Mouse (Mus musculus) bone marrow macrophage, adult 2 months (primary cell): ENCODE results near the gene Fkbp1b. TPM values are rescaled to one million over a fixed set of nuclear protein-coding genes. Genes with fewer than 3 reads are reported as not detected.
"Not testable (repeated sequence)": the region's sequence is repeated elsewhere in the genome, so short reads cannot be mapped to it uniquely, and the experiment has no call there.

Experiments
- H3K27ac ChIP-seq: 2 replicates; pipeline ENCODE4 v1.5.1; 2012; ENCODE audit warnings: low read depth, low read length; ENCODE audit not compliant: insufficient read depth
- H3K4me1 ChIP-seq: 2 replicates; pipeline ENCODE4 v1.6.1; 2012; ENCODE audit warnings: low read length; ENCODE audit not compliant: control insufficient read depth, insufficient read depth
- H3K4me3 ChIP-seq: 2 replicates; pipeline ENCODE4 v1.5.1; 2012; ENCODE audit warnings: mild to moderate bottlenecking, low read length, moderate library complexity; ENCODE audit not compliant: insufficient read depth
- CTCF ChIP-seq: IDR thresholded peaks from 2 replicates; pipeline ENCODE4 v1.5.1; 2012; ENCODE audit warnings: low read depth, mild to moderate bottlenecking, low read length, moderate library complexity
- POLR2A ChIP-seq: IDR thresholded peaks from 2 replicates; pipeline ENCODE4 v1.6.1; 2012; ENCODE audit warnings: mild to moderate bottlenecking, low read depth, low read length, borderline replicate concordance
- polyA plus RNA-seq: library from polyadenylated mRNA; stranded (reverse); fragments of >200 nt; gene quantifications from 2 replicates; pipeline ENCODE4 v1.2.4, GENCODE M21; 2012; ENCODE audit not compliant: missing spikeins, insufficient read depth, insufficient read length

Fkbp1b gene
- polyA plus RNA-seq, 1 experiment: 40.5 TPM

GRCm38 (mm10) chr12:4813636-4814035, 27.8 kb downstream of the Fkbp1b start:
- no peak for TF ChIP-seq POLR2A
- TF ChIP-seq CTCF: no peak
- H3K27ac ChIP-seq: no peak overlapping the region
- H3K4me3 ChIP-seq: no peak overlapping the region
- H3K4me1 ChIP-seq: peaks cover 9% of the 10 kb centered on the region

- no peak overlapping the region for H3K27ac ChIP-seq
- H3K4me1 ChIP-seq: peaks cover 6% of the 10 kb centered on the region; the same call in 1 of the 2 replicates
- TF ChIP-seq CTCF: no peak
- TF ChIP-seq POLR2A: no peak
Observed at GRCm38 (mm10) chr12:4811705-4812104, 29.7 kb downstream of the Fkbp1b start.

DNA sequence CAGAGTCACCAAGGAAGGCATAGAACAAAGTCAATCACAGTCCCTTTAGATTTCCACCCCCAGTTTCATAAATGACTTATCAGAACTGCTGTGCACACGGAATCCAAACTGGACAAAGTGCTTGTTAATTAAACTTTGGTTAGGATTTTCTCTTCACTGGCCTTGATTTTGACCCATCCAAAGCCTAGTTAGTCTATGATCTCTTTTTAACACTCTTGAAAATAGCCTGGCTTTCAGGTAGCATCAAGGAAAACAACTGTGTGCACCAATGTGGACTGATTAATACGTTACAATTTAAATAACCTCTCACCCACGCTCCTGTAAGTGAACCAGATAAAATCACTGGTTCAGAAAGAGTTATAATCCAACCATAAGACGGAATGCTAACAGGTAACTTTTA, 30.4 kb downstream of the Fkbp1b start:
- TF ChIP-seq POLR2A: no peak
- TF ChIP-seq CTCF: no peak
- H3K4me3 ChIP-seq: no peak overlapping the region
- no peak overlapping the region for H3K27ac ChIP-seq

More at GRCm38 (mm10) chr12:4811705-4812104, 29.7 kb downstream of the Fkbp1b start:
- no peak overlapping the region for H3K4me3 ChIP-seq

DNA sequence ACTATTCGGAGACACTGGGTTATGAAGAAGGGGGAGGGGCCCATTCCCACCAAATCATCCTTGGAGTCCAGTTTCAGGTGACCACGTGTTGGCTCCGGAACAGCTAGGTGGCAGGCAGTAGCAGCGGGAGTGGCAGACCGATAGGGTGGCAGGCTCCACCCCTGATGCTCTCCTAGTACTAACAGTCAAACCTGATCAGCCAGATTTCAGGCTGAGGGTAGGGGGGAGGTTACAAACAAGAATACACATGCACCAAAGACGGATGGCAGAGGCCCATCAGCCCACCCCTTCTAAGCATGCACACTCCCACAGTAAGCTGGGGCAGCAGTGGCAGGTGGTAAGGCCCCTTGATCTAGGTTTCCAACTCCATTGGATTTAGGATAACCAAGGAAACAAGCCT, 43.9 kb downstream of the Fkbp1b start:
- H3K4me3 ChIP-seq, H3K27ac ChIP-seq, H3K4me1 ChIP-seq: not testable (repeated sequence)

More for the DNA sequence above, 30.4 kb downstream of the Fkbp1b start:
- H3K4me1 ChIP-seq: peaks cover 3% of the 10 kb centered on the region; the same call in 1 of the 2 replicates

GRCm38 (mm10) chr12:4793718-4794117, 47.7 kb downstream of the Fkbp1b start:
- Histone ChIP-seq H3K4me3 (no peak overlapping the region), H3K27ac (no peak overlapping the region), H3K4me1 (no peaks in the 10 kb centered on the region)
- TF ChIP-seq POLR2A: no peak
- no peak for TF ChIP-seq CTCF

- not testable (repeated sequence) for H3K4me1 ChIP-seq, H3K27ac ChIP-seq, H3K4me3 ChIP-seq
Observed at GRCm38 (mm10) chr12:4788128-4788527, 53.3 kb downstream of the Fkbp1b start.

DNA sequence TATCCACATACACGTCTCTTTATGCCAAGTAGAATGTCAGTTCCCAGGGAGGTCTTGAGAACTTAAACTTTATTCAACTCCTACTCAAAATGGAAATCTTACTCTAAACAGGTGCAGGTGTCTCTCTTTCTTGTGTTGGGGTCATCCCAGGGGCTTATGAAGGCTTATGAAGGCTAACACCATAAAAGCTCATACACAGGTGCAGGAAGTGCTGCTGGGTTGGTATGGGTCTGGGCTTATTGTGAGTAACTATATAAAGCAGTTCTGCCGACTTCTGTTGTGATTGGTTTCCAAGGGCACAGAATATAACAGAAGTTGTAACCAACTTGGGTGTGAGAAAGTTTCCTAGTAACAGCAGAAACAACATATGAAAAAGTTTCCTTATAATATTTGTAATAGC, 56.9 kb downstream of the Fkbp1b start:
- Histone ChIP-seq H3K27ac (no peak overlapping the region), H3K4me3 (no peak overlapping the region), H3K4me1 (no peaks in the 10 kb centered on the region)
- TF ChIP-seq POLR2A (no peak), CTCF (no peak)

- TF ChIP-seq POLR2A (no peak), CTCF (no peak)
- Histone ChIP-seq H3K4me3 (no peak overlapping the region), H3K27ac (no peak overlapping the region), H3K4me1 (no peaks in the 10 kb centered on the region)
Observed at GRCm38 (mm10) chr12:4783598-4783997, 57.8 kb downstream of the Fkbp1b start.

Other genes with a start within 250 kb of the Fkbp1b start
- gene Itsn2, start 249.0 kb downstream of the Fkbp1b start, polyA plus RNA-seq: 112 and 119 TPM in 2 replicates
- gene Gm3625, start 248.7 kb downstream of the Fkbp1b start, polyA plus RNA-seq: not detected in 2 replicates
- not detected in 2 replicates for gene Fam228a, start 103.2 kb downstream of the Fkbp1b start, polyA plus RNA-seq
- 0.23 TPM in 1 of 2 replicates, not detected in the other for gene Pfn4, start 72.6 kb downstream of the Fkbp1b start, polyA plus RNA-seq
- gene Fam228b, start 72.3 kb downstream of the Fkbp1b start, polyA plus RNA-seq: 1.5 TPM in 1 of 2 replicates, not detected in the other
- 168 and 178 TPM in 2 replicates for gene Sf3b6, start 24.0 kb downstream of the Fkbp1b start, polyA plus RNA-seq
- 10.1 and 10.6 TPM in 2 replicates for gene Wdcp, start 1.7 kb upstream of the Fkbp1b start, polyA plus RNA-seq
- gene Mfsd2b, start 32.8 kb upstream of the Fkbp1b start, polyA plus RNA-seq: 0.67 and 1.3 TPM in 2 replicates
- 12.1 and 13.9 TPM in 2 replicates for gene Ubxn2a, start 66.1 kb upstream of the Fkbp1b start, polyA plus RNA-seq
- 18.0 and 18.7 TPM in 2 replicates for gene Atad2b, start 75.8 kb upstream of the Fkbp1b start, polyA plus RNA-seq